Mouse (Mus musculus) forebrain, embryonic 16.5 days (tissue): ENCODE data around the gene Ubald2. TPM values are rescaled to one million over a fixed set of nuclear protein-coding genes. Genes with fewer than 3 reads are reported as not detected.

ENCODE experiments used
- ATAC-seq: fragments of 200-750 bp; cut with Nextera tagmentation; 2 replicates; pipeline ENCODE4 v1.8.0; 2017; ENCODE audit warnings: mild to moderate bottlenecking, moderate library complexity
- H3K27ac ChIP-seq: fragments of 300-500 bp; sonication (generic); 2 replicates; pipeline ENCODE4 v1.5.1; 2014; ENCODE audit warnings: low read length, control low read depth
- H3K27me3 ChIP-seq: fragments of 300-500 bp; sonication (generic); replicated peaks from 2 replicates; pipeline ENCODE4 v1.6.1; 2014; ENCODE audit warnings: low read length; ENCODE audit not compliant: control insufficient read depth, insufficient read depth
- H3K36me3 ChIP-seq: fragments of 300-500 bp; sonication (generic); 2 replicates; pipeline ENCODE4 v1.6.1; 2014; ENCODE audit not compliant: control insufficient read depth, insufficient read depth
- H3K4me1 ChIP-seq: fragments of 300-500 bp; sonication (generic); replicated peaks from 2 replicates; pipeline ENCODE4 v1.6.1; 2014; ENCODE audit warnings: low read length; ENCODE audit not compliant: control insufficient read depth, insufficient read depth
- H3K4me2 ChIP-seq: fragments of 300-500 bp; sonication (generic); 2 replicates; pipeline ENCODE4 v1.6.1; 2014; ENCODE audit warnings: mild to moderate bottlenecking, low read length, control low read depth
- H3K4me3 ChIP-seq: fragments of 300-500 bp; sonication (generic); replicated peaks from 2 replicates; pipeline ENCODE4 v1.5.1; 2014; ENCODE audit warnings: mild to moderate bottlenecking, low read length, control low read depth
- H3K9ac ChIP-seq: fragments of 300-500 bp; sonication (generic); replicated peaks from 2 replicates; pipeline ENCODE4 v1.6.1; 2014; ENCODE audit warnings: low read depth, low read length, control low read depth
- H3K9me3 ChIP-seq: fragments of 300-500 bp; sonication (generic); 2 replicates; pipeline ENCODE4 v1.6.1; 2016; ENCODE audit warnings: low read length; ENCODE audit not compliant: control insufficient read depth
- WGBS: fragments of 180-500 bp; shearing (Covaris S2); extraction: QIAGEN DNeasy Blood & Tissue Kit; methylation state at CpG from one replicate; pipeline ENCODE4 v1.1.7; 2014; 5-methylcytosine and 5-hydroxymethylcytosine counted together
- polyA plus RNA-seq: library from polyadenylated mRNA; unstranded; fragments of >200 nt; fragmentation: Nextera tagmentation; extraction: Ambion mirVana; gene quantifications from 2 replicates; pipeline ENCODE4 v1.2.1, GENCODE M21; 2015

Gene Ubald2
- polyA plus RNA-seq, 1 experiment from 2014 or later: 45.1 TPM

GRCm38 (mm10) chr11:116484261-116484660 is 50.4 kb downstream of the Ubald2 start:
- Histone ChIP-seq H3K27me3 (no peaks in the 10 kb centered on the region), H3K9me3 (no peaks in the 10 kb centered on the region), H3K36me3 (peaks cover 29% of the 10 kb centered on the region), H3K4me3 (no peak overlapping the region), H3K9ac (no peak overlapping the region), H3K4me1 (peaks cover 7% of the 10 kb centered on the region), H3K4me2 (no peak overlapping the region), H3K27ac (no peak overlapping the region)
- no peak for ATAC-seq
- WGBS: 88% methylated on average over 8 of the region's 8 CpGs

GRCm38 (mm10) chr11:116488207-116488606 is 54.3 kb downstream of the Ubald2 start:
- Histone ChIP-seq H3K36me3 (peaks cover 13% of the 10 kb centered on the region), H3K9me3 (no peaks in the 10 kb centered on the region), H3K4me2 (no peak overlapping the region), H3K4me3 (no peak overlapping the region), H3K27me3 (no peaks in the 10 kb centered on the region), H3K4me1 (peaks cover 11% of the 10 kb centered on the region), H3K9ac (no peak overlapping the region), H3K27ac (no peak overlapping the region)
- ATAC-seq: no peak

Other genes starting within 250 kb of the Ubald2 start
- 69.9 and 92.8 TPM in 2 replicates for gene Ten1, start 235.2 kb upstream of the Ubald2 start, polyA plus RNA-seq
- 62.8 and 63.3 TPM in 2 replicates for gene Acox1, start 235.0 kb upstream of the Ubald2 start, polyA plus RNA-seq
- 0.32 and 0.39 TPM in 2 replicates for gene Evpl, start 196.0 kb upstream of the Ubald2 start, polyA plus RNA-seq
- 64.1 and 72.0 TPM in 2 replicates for gene Srp68, start 159.9 kb upstream of the Ubald2 start, polyA plus RNA-seq
- gene Galr2, start 153.2 kb upstream of the Ubald2 start, polyA plus RNA-seq: 0.10 and 0.14 TPM in 2 replicates
- gene Exoc7, start 126.9 kb upstream of the Ubald2 start, polyA plus RNA-seq: 114 and 116 TPM in 2 replicates
- 6.6 and 7.0 TPM in 2 replicates for gene Foxj1, start 98.7 kb upstream of the Ubald2 start, polyA plus RNA-seq
- gene Rnf157, start 21.1 kb upstream of the Ubald2 start, polyA plus RNA-seq: 37.4 and 40.7 TPM in 2 replicates
- 0.09 TPM in 1 of 2 replicates, not detected in the other for gene Qrich2, start 32.1 kb downstream of the Ubald2 start, polyA plus RNA-seq
- 200 and 201 TPM in 2 replicates for gene Prpsap1, start 60.1 kb downstream of the Ubald2 start, polyA plus RNA-seq
- 2.9 and 3.3 TPM in 2 replicates for gene Sphk1, start 96.8 kb downstream of the Ubald2 start, polyA plus RNA-seq
- 15.0 and 17.1 TPM in 2 replicates for gene Ube2o, start 147.4 kb downstream of the Ubald2 start, polyA plus RNA-seq
- gene Aanat, start 152.3 kb downstream of the Ubald2 start, polyA plus RNA-seq: 0.27 TPM in 1 of 2 replicates, not detected in the other
- 1.0 and 1.5 TPM in 2 replicates for gene Rhbdf2, start 192.9 kb downstream of the Ubald2 start, polyA plus RNA-seq
- 2.9 and 3.2 TPM in 2 replicates for gene Prcd, start 219.4 kb downstream of the Ubald2 start, polyA plus RNA-seq
- 16.6 TPM in 2 replicates for gene Cygb, start 220.2 kb downstream of the Ubald2 start, polyA plus RNA-seq